Mouse (Mus musculus) liver, embryonic 16.5 days (tissue): ENCODE results near the gene Wdr86. TPM values are rescaled to one million over a fixed set of nuclear protein-coding genes. Genes with fewer than 3 reads are reported as not detected.
"Not testable (repeated sequence)": the region's sequence is repeated elsewhere in the genome, so short reads cannot be mapped to it uniquely, and the experiment has no call there.

Experiments used
- ATAC-seq: fragments of 200-750 bp; cut with Nextera tagmentation; 2 replicates; pipeline ENCODE4 v1.8.0; 2017; ENCODE audit warnings: low read depth, mild to moderate bottlenecking, moderate number of reproducible peaks, moderate library complexity
- H3K27ac ChIP-seq: fragments of 300-500 bp; sonication (generic); 2 replicates; pipeline ENCODE4 v1.5.1; 2014; ENCODE audit warnings: mild to moderate bottlenecking, low read length
- H3K27me3 ChIP-seq: fragments of 300-500 bp; sonication (generic); 2 replicates; pipeline ENCODE4 v1.6.1; 2014; ENCODE audit warnings: low read depth, low read length, mixed read lengths; ENCODE audit not compliant: control insufficient read depth, insufficient read depth
- H3K36me3 ChIP-seq: fragments of 300-500 bp; sonication (generic); 2 replicates; pipeline ENCODE4 v1.6.1; 2014; ENCODE audit warnings: mild to moderate bottlenecking; ENCODE audit not compliant: control insufficient read depth, insufficient read depth
- H3K4me1 ChIP-seq: fragments of 300-500 bp; sonication (generic); 2 replicates; pipeline ENCODE4 v1.6.1; 2014; ENCODE audit warnings: low read depth, low read length, mixed read lengths; ENCODE audit not compliant: control insufficient read depth
- H3K4me2 ChIP-seq: fragments of 300-500 bp; sonication (generic); 2 replicates; pipeline ENCODE4 v1.6.1; 2014; ENCODE audit warnings: low read depth, low read length, mixed read lengths
- H3K4me3 ChIP-seq: fragments of 300-500 bp; sonication (generic); 2 replicates; pipeline ENCODE4 v1.5.1; 2014; ENCODE audit warnings: low read depth, mild to moderate bottlenecking, low read length
- H3K9ac ChIP-seq: fragments of 300-500 bp; sonication (generic); 2 replicates; pipeline ENCODE4 v1.6.1; 2014; ENCODE audit warnings: low read depth, low read length
- H3K9me3 ChIP-seq: fragments of 300-500 bp; sonication (generic); replicated peaks from 2 replicates; pipeline ENCODE4 v1.6.1; 2016; ENCODE audit warnings: low read length; ENCODE audit not compliant: control insufficient read depth
- WGBS: fragments of 180-500 bp; shearing (Covaris S2); extraction: QIAGEN DNeasy Blood & Tissue Kit; methylation state at CpG from one replicate; pipeline ENCODE4 v1.1.7; 2014; ENCODE audit not compliant: insufficient replicate concordance; 5-methylcytosine and 5-hydroxymethylcytosine counted together
- polyA plus RNA-seq: library from polyadenylated mRNA; unstranded; fragments of >200 nt; fragmentation: Nextera tagmentation; extraction: Ambion mirVana; gene quantifications from 2 replicates; pipeline ENCODE4 v1.2.1, GENCODE M21; 2015

The Wdr86 gene
- polyA plus RNA-seq, 1 experiment from 2014 or later, result 1.0 TPM

- Histone ChIP-seq H3K4me2 (no peak overlapping the region), H3K27me3 (no peaks in the 10 kb centered on the region), H3K4me1 (no peaks in the 10 kb centered on the region), H3K9me3 (no peaks in the 10 kb centered on the region), H3K4me3 (no peak overlapping the region), H3K36me3 (peaks cover 32% of the 10 kb centered on the region), H3K9ac (no peak overlapping the region), H3K27ac (no peak overlapping the region)
- 87% methylated on average over 8 of the region's 8 CpGs for WGBS
- no peak for ATAC-seq
These were observed 25.9 kb downstream of the Wdr86 start for GRCm38 (mm10) chr5:24704615-24705014.

GRCm38 (mm10) chr5:24701271-24701670 is 29.3 kb downstream of the Wdr86 start:
- Histone ChIP-seq H3K4me2 (no peak overlapping the region), H3K9ac (no peak overlapping the region), H3K36me3 (peaks cover 39% of the 10 kb centered on the region), H3K9me3 (no peaks in the 10 kb centered on the region), H3K27me3 (no peaks in the 10 kb centered on the region), H3K27ac (no peak overlapping the region), H3K4me3 (no peak overlapping the region), H3K4me1 (no peaks in the 10 kb centered on the region)
- 71% methylated on average over 3 of the region's 3 CpGs for WGBS
- ATAC-seq, result no peak

- no peaks in the 10 kb centered on the region for H3K9me3 ChIP-seq
- peaks cover 43% of the 10 kb centered on the region for H3K36me3 ChIP-seq
- no peak overlapping the region for H3K27ac ChIP-seq
- WGBS, result 65% methylated on average over 3 of the region's 3 CpGs
- no peak overlapping the region for H3K4me3 ChIP-seq
- H3K4me1 ChIP-seq, result no peaks in the 10 kb centered on the region
- H3K4me2 ChIP-seq, result no peak overlapping the region
- no peak for ATAC-seq
- no peaks in the 10 kb centered on the region for H3K27me3 ChIP-seq
- H3K9ac ChIP-seq, result no peak overlapping the region
These were observed 33.8 kb downstream of the Wdr86 start for GRCm38 (mm10) chr5:24696704-24697103.

GRCm38 (mm10) chr5:24687696-24688095 is 42.8 kb downstream of the Wdr86 start:
- Histone ChIP-seq H3K36me3 (peaks cover 12% of the 10 kb centered on the region; the same call in 1 of the 2 replicates), H3K27me3 (no peaks in the 10 kb centered on the region), H3K4me2 (peak overlapping the region; percentile 75; the same call in 1 of the 2 replicates), H3K9ac (peak overlapping the region; percentile 30; the same call in 1 of the 2 replicates), H3K27ac (peak overlapping the region; percentile 97), H3K4me3 (no peak overlapping the region), H3K9me3 (no peaks in the 10 kb centered on the region), H3K4me1 (peaks cover 15% of the 10 kb centered on the region)
- no peak for ATAC-seq
- 14% methylated on average over 1 of the region's 1 CpGs for WGBS

GRCm38 (mm10) chr5:24686671-24687420 is 43.7 kb downstream of the Wdr86 start:
- not testable (repeated sequence) for H3K36me3 ChIP-seq, H3K27me3 ChIP-seq, ATAC-seq, H3K9me3 ChIP-seq
- Histone ChIP-seq H3K27ac (peak overlapping the region; percentile 97), H3K4me2 (peak overlapping the region; percentile 75), H3K9ac (peak overlapping the region; percentile 90), H3K4me1 (peaks cover 15% of the 10 kb centered on the region), H3K4me3 (peak overlapping the region; percentile 99)
- WGBS, result 59% methylated on average over 16 of the region's 16 CpGs

- Histone ChIP-seq H3K27ac (peak overlapping the region; percentile 97), H3K9ac (peak overlapping the region; percentile 90), H3K36me3 (peaks cover 7% of the 10 kb centered on the region; the same call in 1 of the 2 replicates), H3K27me3 (no peaks in the 10 kb centered on the region), H3K4me2 (peak overlapping the region; percentile 75), H3K4me3 (peak overlapping the region; percentile 99), H3K4me1 (peaks cover 15% of the 10 kb centered on the region), H3K9me3 (no peaks in the 10 kb centered on the region)
- WGBS, result 0% methylated on average over 15 of the region's 15 CpGs
- no peak for ATAC-seq
These were observed 44.4 kb downstream of the Wdr86 start for GRCm38 (mm10) chr5:24686176-24686575.

GRCm38 (mm10) chr5:24685366-24686093 is 45.0 kb downstream of the Wdr86 start, which contains the start of gene Nub1:
Nub1 (plus strand) TSS chr5:24685532.
- Histone ChIP-seq H3K4me3 (peak within 1 kb of the TSS; percentile 99), H3K4me2 (peak within 1 kb of the TSS; percentile 75), H3K9me3 (no peaks in the 10 kb centered on the region), H3K9ac (peak within 1 kb of the TSS; percentile 90), H3K27me3 (no peaks in the 10 kb centered on the region), H3K36me3 (peaks cover 6% of the 10 kb centered on the region; the same call in 1 of the 2 replicates), H3K27ac (peak within 1 kb of the TSS; percentile 97), H3K4me1 (peaks cover 15% of the 10 kb centered on the region)
- under 1% methylated on average over 53 of the region's 53 CpGs for WGBS
- ATAC-seq, result peak; percentile 95

- 22% methylated on average over 16 of the region's 16 CpGs for WGBS
- H3K27me3 ChIP-seq, result no peaks in the 10 kb centered on the region
- H3K4me1 ChIP-seq, result peaks cover 15% of the 10 kb centered on the region
- peak overlapping the region; percentile 82 for H3K27ac ChIP-seq
- peak overlapping the region; percentile 75 for H3K4me2 ChIP-seq
- H3K4me3 ChIP-seq, result peak overlapping the region; percentile 99
- ATAC-seq, result no peak
- peak overlapping the region; percentile 57 for H3K9ac ChIP-seq
- H3K36me3 ChIP-seq, result peaks cover 2% of the 10 kb centered on the region; the same call in 1 of the 2 replicates
- H3K9me3 ChIP-seq, result no peaks in the 10 kb centered on the region
These were observed 45.8 kb downstream of the Wdr86 start for GRCm38 (mm10) chr5:24684578-24685365.
